Mouse (Mus musculus): Measurements from ENCODE around the gene Rgl1. TPM values are rescaled to one million over a fixed set of nuclear protein-coding genes. Genes with fewer than 3 reads are reported as not detected.

The Rgl1 gene
- polyA plus RNA-seq, 1 experiment from 2014 or later = 28.6 TPM

DNA sequence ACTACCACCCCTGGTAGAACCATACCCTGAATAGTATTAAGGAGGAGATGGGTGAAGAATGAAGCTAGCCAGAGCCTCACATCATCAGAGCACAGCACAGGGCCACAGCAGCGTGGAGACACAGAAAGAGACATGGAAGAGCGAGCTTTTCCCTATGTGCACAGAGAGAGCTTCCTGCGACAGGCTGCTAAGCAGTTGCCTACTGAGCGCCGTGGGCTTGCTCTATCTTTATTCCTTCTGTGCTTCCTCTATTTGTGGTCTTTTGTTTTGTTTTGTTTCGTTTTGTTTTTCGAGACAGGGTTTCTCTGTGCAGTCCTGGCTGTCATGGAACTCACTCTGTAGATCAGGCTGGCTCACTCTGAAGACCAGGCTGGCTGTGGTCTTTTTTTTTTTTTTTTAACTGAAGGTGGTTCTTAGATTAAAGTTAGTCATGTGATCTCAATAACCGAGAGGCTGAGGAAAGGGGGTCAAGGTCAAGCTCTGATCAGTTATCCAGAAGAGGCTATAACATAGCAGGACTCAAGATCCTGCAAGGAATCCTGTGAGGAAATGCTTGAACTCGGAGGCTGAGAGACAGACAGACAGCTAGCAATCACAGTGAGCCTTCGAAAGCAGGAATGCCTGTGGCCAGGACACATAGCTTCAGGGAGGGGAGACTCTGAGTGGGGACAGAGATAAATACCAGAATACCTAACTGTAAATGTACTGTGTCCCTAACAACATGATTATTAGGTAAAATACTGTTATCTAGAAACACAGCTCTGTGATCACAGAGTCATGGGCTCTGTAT lies 150.0 kb downstream of the Rgl1 start:
- H3K36me3 ChIP-seq (ENCODE audit: control insufficient read depth, insufficient read depth, low read length) = no peaks in the 10 kb centered on the region
- no peak for ATAC-seq (replicated peaks; ENCODE audit: low FRiP score)
- H3K9me3 ChIP-seq (ENCODE audit: control insufficient read depth, low read length) = no peaks in the 10 kb centered on the region
- H3K4me3 ChIP-seq (ENCODE audit: low read depth, low read length) = no peak overlapping the region
- no peaks in the 10 kb centered on the region for H3K27me3 ChIP-seq (ENCODE audit: control insufficient read depth, insufficient read depth, low read length)
- no peak overlapping the region for H3K4me2 ChIP-seq (ENCODE audit: low read depth, low read length, severe bottlenecking)
- 86% methylated on average over 10 of the region's 10 CpGs for WGBS
- no peak overlapping the region for H3K9ac ChIP-seq (ENCODE audit: low read length)
- no peaks in the 10 kb centered on the region for H3K4me1 ChIP-seq (replicated peaks; ENCODE audit: control insufficient read depth, insufficient read depth, low read length)
- no peak for DNase-seq (ENCODE audit: low spot score)
- H3K27ac ChIP-seq (ENCODE audit: low read depth, low read length) = no peak overlapping the region

DNA sequence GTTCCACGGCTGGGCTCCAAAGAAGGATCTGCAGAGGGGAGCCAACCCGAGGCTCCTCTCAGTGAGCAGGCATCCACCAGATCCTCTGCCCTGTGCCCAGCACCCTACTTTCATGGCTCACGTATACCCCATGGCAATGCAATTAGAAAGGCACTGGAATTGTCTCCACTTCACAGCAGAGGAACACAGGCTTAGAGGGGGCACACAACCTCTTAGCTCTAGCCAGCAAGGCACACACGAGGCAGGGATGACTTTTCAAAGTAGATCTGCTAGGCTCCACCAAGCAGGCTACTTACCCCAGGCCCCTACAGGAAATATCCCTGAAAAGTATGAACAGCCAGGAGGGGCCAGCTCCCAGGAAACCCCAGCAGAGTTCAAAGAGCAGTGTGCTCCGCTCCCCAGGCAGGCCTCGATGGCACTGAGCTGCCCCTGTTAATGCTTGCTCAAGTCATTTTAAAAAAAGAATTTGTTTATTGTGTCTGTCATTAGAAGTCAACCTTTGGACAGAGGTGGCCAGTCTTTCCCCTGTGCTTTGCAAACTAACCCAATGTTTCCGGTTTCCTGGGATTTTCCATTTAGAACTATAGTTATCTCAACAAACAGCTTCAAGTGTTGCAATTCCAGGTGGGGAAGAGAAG lies 151.3 kb downstream of the Rgl1 start:
- Histone ChIP-seq H3K9ac (ENCODE audit: low read length) (no peak overlapping the region), H3K4me3 (ENCODE audit: low read depth, low read length) (no peak overlapping the region), H3K9me3 (ENCODE audit: control insufficient read depth, low read length) (no peaks in the 10 kb centered on the region), H3K27ac (ENCODE audit: low read depth, low read length) (no peak overlapping the region), H3K4me1 (replicated peaks; ENCODE audit: control insufficient read depth, insufficient read depth, low read length) (no peaks in the 10 kb centered on the region), H3K4me2 (ENCODE audit: low read depth, low read length, severe bottlenecking) (no peak overlapping the region), H3K36me3 (ENCODE audit: control insufficient read depth, insufficient read depth, low read length) (no peaks in the 10 kb centered on the region), H3K27me3 (ENCODE audit: control insufficient read depth, insufficient read depth, low read length) (no peaks in the 10 kb centered on the region)
- WGBS = 78% methylated on average over 7 of the region's 7 CpGs
- ATAC-seq (replicated peaks; ENCODE audit: low FRiP score) (no peak), DNase-seq (ENCODE audit: low spot score) (no peak)

DNA sequence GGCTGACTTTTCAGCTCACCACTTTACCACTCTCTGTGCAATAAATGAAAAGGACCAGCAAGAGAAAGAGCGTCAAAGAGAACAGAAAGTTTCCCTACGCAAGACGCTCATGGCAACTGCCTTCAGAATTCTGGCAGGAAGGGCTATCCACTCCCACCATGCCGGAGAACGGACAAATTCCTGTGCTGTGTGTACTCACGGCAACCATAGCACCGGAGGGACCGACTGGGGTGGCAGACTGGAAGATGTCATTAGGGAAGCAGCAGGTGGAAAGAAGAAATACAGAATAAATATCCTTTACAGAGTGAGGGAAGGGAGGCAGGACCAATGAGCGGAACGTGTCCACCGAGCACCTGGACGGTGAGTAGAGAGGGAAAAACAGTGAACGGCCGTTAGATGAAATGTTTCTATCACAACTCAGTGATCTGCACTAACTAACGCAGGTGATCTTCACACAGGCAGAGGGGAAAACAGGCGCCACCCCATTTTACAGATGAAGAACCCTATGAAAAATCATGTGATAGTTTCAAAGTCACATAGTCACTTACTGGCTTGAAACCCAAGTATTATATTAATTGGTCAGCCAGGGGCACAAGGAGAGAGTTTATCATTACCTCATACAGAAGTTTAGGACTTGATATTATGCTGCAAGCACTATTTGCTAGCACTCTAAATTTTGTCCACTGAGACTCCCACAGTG lies 152.8 kb downstream of the Rgl1 start:
- H3K4me1 ChIP-seq (replicated peaks; ENCODE audit: control insufficient read depth, insufficient read depth, low read length) = no peaks in the 10 kb centered on the region
- H3K4me3 ChIP-seq (ENCODE audit: low read depth, low read length) = no peak overlapping the region
- no peak overlapping the region for H3K9ac ChIP-seq (ENCODE audit: low read length)
- no peak for DNase-seq (ENCODE audit: low spot score)
- H3K36me3 ChIP-seq (ENCODE audit: control insufficient read depth, insufficient read depth, low read length) = no peaks in the 10 kb centered on the region
- H3K9me3 ChIP-seq (ENCODE audit: control insufficient read depth, low read length) = no peaks in the 10 kb centered on the region
- no peak for ATAC-seq (replicated peaks; ENCODE audit: low FRiP score)
- no peak overlapping the region for H3K4me2 ChIP-seq (ENCODE audit: low read depth, low read length, severe bottlenecking)
- no peak overlapping the region for H3K27ac ChIP-seq (ENCODE audit: low read depth, low read length)
- no peaks in the 10 kb centered on the region for H3K27me3 ChIP-seq (ENCODE audit: control insufficient read depth, insufficient read depth, low read length)
- 91% methylated on average over 16 of the region's 16 CpGs for WGBS

DNA sequence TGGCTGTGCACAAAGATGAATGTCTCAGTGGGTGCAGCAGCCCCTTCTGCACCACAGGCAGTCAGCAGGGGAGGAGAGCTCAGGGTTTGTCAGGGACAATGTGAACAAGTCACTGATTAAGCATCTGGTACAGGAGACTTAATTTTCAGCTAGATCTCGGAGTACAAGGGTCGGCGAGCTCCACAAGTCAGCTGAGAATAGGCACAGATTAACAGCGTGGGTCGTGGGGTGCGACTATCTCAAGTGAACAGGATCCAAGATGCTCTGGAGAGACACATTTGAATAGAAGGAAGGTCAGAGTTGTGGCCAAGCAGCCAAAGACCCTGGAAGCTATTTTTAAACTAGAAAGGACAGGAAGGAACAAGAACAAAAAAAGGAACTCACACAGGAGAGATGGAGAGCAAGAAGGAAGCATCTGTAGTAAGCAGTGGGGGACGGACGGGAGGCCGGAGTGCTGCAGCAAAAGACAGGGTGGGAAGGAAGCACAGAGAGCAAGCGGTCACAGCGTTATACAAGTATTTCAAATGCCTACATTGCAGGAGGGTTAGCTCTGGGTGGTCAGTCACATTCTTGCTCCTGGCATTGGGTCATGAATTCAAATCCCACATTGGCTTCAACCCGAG lies 153.5 kb downstream of the Rgl1 start:
- 82% methylated on average over 12 of the region's 12 CpGs for WGBS
- Histone ChIP-seq H3K27ac (ENCODE audit: low read depth, low read length) (no peak overlapping the region), H3K4me1 (replicated peaks; ENCODE audit: control insufficient read depth, insufficient read depth, low read length) (no peaks in the 10 kb centered on the region), H3K36me3 (ENCODE audit: control insufficient read depth, insufficient read depth, low read length) (no peaks in the 10 kb centered on the region), H3K4me2 (ENCODE audit: low read depth, low read length, severe bottlenecking) (no peak overlapping the region), H3K9ac (ENCODE audit: low read length) (no peak overlapping the region), H3K9me3 (ENCODE audit: control insufficient read depth, low read length) (no peaks in the 10 kb centered on the region), H3K27me3 (ENCODE audit: control insufficient read depth, insufficient read depth, low read length) (no peaks in the 10 kb centered on the region), H3K4me3 (ENCODE audit: low read depth, low read length) (no peak overlapping the region)
- ATAC-seq (replicated peaks; ENCODE audit: low FRiP score) (no peak), DNase-seq (ENCODE audit: low spot score) (no peak)

DNA sequence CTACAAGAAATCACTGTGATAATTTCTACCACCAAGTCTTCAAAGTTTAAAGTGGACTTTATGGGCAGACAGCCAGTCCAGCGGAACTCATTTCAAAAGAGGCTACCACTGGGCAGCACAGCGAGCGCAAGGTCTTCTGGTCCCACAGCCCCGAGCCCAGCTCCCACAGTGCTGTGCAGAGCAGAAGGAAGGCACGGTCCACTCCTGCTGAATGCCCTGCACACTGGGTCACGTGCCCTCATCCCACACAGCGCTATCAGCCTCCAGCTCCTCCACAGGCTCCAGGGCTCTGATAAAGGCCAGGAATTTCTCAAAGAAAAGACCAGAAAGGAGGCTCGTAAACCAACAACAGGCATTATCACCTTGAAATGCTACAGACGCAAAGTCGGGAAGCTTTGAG lies 156.6 kb downstream of the Rgl1 start:
- no peak overlapping the region for H3K27ac ChIP-seq (ENCODE audit: low read depth, low read length)

DNA sequence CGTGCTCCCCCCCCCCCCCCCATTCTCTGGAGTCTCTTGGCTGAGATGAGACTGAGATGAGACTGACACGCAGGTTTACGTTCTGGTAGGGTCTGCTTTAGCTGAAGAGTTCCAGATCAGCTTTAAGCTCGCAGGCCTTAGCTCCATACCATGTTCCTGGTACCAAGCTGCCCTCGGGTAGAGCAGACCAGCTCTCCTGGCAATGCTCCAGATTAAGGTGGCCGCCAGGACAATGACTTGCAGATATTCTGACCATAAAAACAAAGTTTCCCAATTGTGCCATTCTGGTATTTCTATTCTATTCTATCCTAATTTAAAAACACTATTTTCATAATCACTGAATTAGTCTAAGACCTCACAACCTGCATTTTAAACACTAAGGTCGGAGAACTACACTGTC lies 157.1 kb downstream of the Rgl1 start:
- Histone ChIP-seq H3K27me3 (ENCODE audit: control insufficient read depth, insufficient read depth, low read length) (no peaks in the 10 kb centered on the region), H3K9me3 (ENCODE audit: control insufficient read depth, low read length) (no peaks in the 10 kb centered on the region), H3K9ac (ENCODE audit: low read length) (no peak overlapping the region), H3K4me2 (ENCODE audit: low read depth, low read length, severe bottlenecking) (no peak overlapping the region), H3K4me3 (ENCODE audit: low read depth, low read length) (no peak overlapping the region), H3K36me3 (ENCODE audit: control insufficient read depth, insufficient read depth, low read length) (no peaks in the 10 kb centered on the region), H3K4me1 (replicated peaks; ENCODE audit: control insufficient read depth, insufficient read depth, low read length) (no peaks in the 10 kb centered on the region), H3K27ac (ENCODE audit: low read depth, low read length) (no peak overlapping the region)
- no peak for DNase-seq (ENCODE audit: low spot score)
- WGBS = 90% methylated on average over 7 of the region's 7 CpGs
- no peak for ATAC-seq (replicated peaks; ENCODE audit: low FRiP score)

More for the DNA sequence above, 156.6 kb downstream of the Rgl1 start:
- ATAC-seq (replicated peaks; ENCODE audit: low FRiP score) (no peak), DNase-seq (ENCODE audit: low spot score) (no peak)
- H3K4me2 ChIP-seq (ENCODE audit: low read depth, low read length, severe bottlenecking) = no peak overlapping the region
- H3K4me3 ChIP-seq (ENCODE audit: low read depth, low read length) = no peak overlapping the region
- H3K27me3 ChIP-seq (ENCODE audit: control insufficient read depth, insufficient read depth, low read length) = no peaks in the 10 kb centered on the region
- no peaks in the 10 kb centered on the region for H3K9me3 ChIP-seq (ENCODE audit: control insufficient read depth, low read length)
- 83% methylated on average over 10 of the region's 10 CpGs for WGBS
- no peak overlapping the region for H3K9ac ChIP-seq (ENCODE audit: low read length)
- H3K36me3 ChIP-seq (ENCODE audit: control insufficient read depth, insufficient read depth, low read length) = no peaks in the 10 kb centered on the region
- no peaks in the 10 kb centered on the region for H3K4me1 ChIP-seq (replicated peaks; ENCODE audit: control insufficient read depth, insufficient read depth, low read length)

DNA sequence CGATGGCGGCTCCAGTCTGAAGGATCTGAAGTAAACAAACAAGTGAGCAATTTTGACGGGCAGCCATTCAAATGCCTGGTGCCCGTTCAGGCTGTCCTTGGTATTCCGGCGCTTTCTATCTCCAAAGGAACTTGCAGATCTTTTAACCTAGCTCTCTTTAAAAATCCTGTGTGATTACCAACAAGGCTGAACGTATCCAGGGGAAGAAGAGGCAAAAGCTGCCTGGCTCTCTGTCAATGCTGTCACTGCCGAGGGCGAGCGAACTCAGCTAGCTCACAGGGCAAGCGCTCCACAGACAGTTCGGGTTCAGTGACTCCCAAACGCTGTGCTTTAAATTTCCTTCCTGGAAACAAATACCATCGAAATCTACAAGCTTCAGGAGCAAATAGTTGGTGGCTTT lies 158.4 kb downstream of the Rgl1 start:
- H3K27me3 ChIP-seq (ENCODE audit: control insufficient read depth, insufficient read depth, low read length) = no peaks in the 10 kb centered on the region
- H3K9me3 ChIP-seq (ENCODE audit: control insufficient read depth, low read length) = no peaks in the 10 kb centered on the region
- no peaks in the 10 kb centered on the region for H3K4me1 ChIP-seq (replicated peaks; ENCODE audit: control insufficient read depth, insufficient read depth, low read length)
- no peak overlapping the region for H3K4me2 ChIP-seq (ENCODE audit: low read depth, low read length, severe bottlenecking)
- H3K27ac ChIP-seq (ENCODE audit: low read depth, low read length) = no peak overlapping the region
- H3K9ac ChIP-seq (ENCODE audit: low read length) = no peak overlapping the region
- ATAC-seq (replicated peaks; ENCODE audit: low FRiP score) = no peak
- DNase-seq (ENCODE audit: low spot score) = no peak
- no peaks in the 10 kb centered on the region for H3K36me3 ChIP-seq (ENCODE audit: control insufficient read depth, insufficient read depth, low read length)
- no peak overlapping the region for H3K4me3 ChIP-seq (ENCODE audit: low read depth, low read length)
- WGBS = 87% methylated on average over 14 of the region's 14 CpGs

DNA sequence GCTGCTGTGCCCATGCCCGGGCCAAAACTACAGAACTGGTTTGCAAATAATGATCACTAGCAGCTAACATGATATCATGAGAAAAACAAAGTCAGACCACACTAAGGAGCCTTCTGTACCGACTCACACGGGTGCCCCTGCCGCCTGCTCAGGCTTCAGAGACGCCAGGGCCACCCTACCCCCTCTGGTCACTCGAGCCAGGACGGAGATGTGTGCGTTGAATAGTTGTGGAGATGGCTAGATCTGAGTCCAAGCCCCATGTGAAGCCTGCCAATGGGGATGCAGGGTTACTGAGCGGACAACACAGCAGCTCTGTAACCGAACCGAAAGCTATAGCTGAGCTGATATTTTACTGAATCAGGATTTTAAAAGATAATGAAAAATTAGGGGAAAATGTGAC lies 159.4 kb downstream of the Rgl1 start:
- Histone ChIP-seq H3K9ac (ENCODE audit: low read length) (no peak overlapping the region), H3K4me1 (replicated peaks; ENCODE audit: control insufficient read depth, insufficient read depth, low read length) (no peaks in the 10 kb centered on the region), H3K27me3 (ENCODE audit: control insufficient read depth, insufficient read depth, low read length) (no peaks in the 10 kb centered on the region), H3K36me3 (ENCODE audit: control insufficient read depth, insufficient read depth, low read length) (no peaks in the 10 kb centered on the region), H3K4me2 (ENCODE audit: low read depth, low read length, severe bottlenecking) (no peak overlapping the region), H3K27ac (ENCODE audit: low read depth, low read length) (no peak overlapping the region), H3K4me3 (ENCODE audit: low read depth, low read length) (no peak overlapping the region), H3K9me3 (ENCODE audit: control insufficient read depth, low read length) (no peaks in the 10 kb centered on the region)
- no peak for ATAC-seq (replicated peaks; ENCODE audit: low FRiP score)
- WGBS = 91% methylated on average over 11 of the region's 11 CpGs
- no peak for DNase-seq (ENCODE audit: low spot score)
